Mouse (Mus musculus) spleen, postnatal 14 days (tissue): ENCODE results near the gene N4bp2.

Experiments
- DNase-seq, 2 experiments: peaks; one replicate each; pipeline ENCODE4 v3.0.0; 2021 to 2022; ENCODE audit warnings: low spot score in 2 of 2

The N4bp2 gene

GRCm38 (mm10) chr5:65864486-65864885 is 101.2 kb downstream of the N4bp2 start:
- DNase-seq = no peak

- DNase-seq = no peak
Observed at GRCm38 (mm10) chr5:65864946-65865345, 101.6 kb downstream of the N4bp2 start.

- no peak for DNase-seq
Observed at GRCm38 (mm10) chr5:65866591-65866990, 103.3 kb downstream of the N4bp2 start.

GRCm38 (mm10) chr5:65867380-65868116 is 104.2 kb downstream of the N4bp2 start:
- no peak for DNase-seq

- DNase-seq = no peak
Observed at GRCm38 (mm10) chr5:65868419-65868818, 105.1 kb downstream of the N4bp2 start.

GRCm38 (mm10) chr5:65869660-65870059 is 106.3 kb downstream of the N4bp2 start:
- no peak for DNase-seq

- no peak for DNase-seq
Observed at GRCm38 (mm10) chr5:65871276-65871875, 108.1 kb downstream of the N4bp2 start.

- no peak for DNase-seq
Observed at GRCm38 (mm10) chr5:65873212-65873611, 109.9 kb downstream of the N4bp2 start.

GRCm38 (mm10) chr5:65875269-65875668 is 111.9 kb downstream of the N4bp2 start:
- no peak for DNase-seq

GRCm38 (mm10) chr5:65878367-65878766 is 115.0 kb downstream of the N4bp2 start:
- no peak for DNase-seq
